Mouse (Mus musculus): Measurements from ENCODE around the gene Gm49425. TPM values are rescaled to one million over a fixed set of nuclear protein-coding genes. Genes with fewer than 3 reads are reported as not detected.
A peak's percentile ranks its signal among the peaks of the same experiment; 100 is the strongest.
"Not testable (repeated sequence)": the region's sequence is repeated elsewhere in the genome, so short reads cannot be mapped to it uniquely, and the experiment has no call there.

Gene Gm49425
- total RNA-seq (2021) = not detected
- long read RNA-seq, experiment 1 = 0 reads
- long read RNA-seq, experiment 2 = 0 reads

- H3K4me3 ChIP-seq; DNase-seq; H3K27ac ChIP-seq; intact Hi-C loops (cut with DNase I): not testable (repeated sequence)
These were observed at the start of gene Gm49425 for GRCm38 (mm10) chr15:101517161-101517560. Gm49425 (minus strand) TSS chr15:101517261.

DNA sequence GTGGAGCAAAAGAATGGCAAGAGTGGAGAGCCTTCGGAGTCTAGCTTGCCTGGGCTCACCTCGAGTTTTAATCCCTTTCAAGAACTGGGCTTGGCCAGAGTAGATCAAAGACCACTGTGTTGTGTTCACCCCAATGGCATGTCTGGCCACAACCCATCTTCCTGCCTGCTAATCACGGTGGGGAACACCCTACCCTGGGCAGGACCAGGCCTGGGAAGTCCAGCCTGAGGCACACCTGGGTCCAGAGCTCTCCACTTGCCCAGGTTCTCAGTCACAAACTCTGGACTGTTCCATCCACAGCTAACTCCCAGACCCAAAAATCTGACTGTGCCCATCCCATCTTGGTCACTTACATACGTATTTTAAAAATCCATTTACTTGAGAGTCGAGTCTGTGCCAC, 45.8 kb upstream of the Gm49425 start, which contains the start of gene Krt90:
Gene Krt90, minus strand, starts transcription at position 101 of the 400 bp plus-strand sequence.
- TF ChIP-seq CTCF (IDR thresholded peaks at IDR 0.05) = no peak
- intact Hi-C loops (cut with DNase I) = no loop called here

GRCm38 (mm10) chr15:101558034-101558646, 41.1 kb upstream of the Gm49425 start:
- no peak for TF ChIP-seq CTCF (IDR thresholded peaks at IDR 0.05)
- no peak for DNase-seq

More for the DNA sequence above, 45.8 kb upstream of the Gm49425 start, which contains the start of gene Krt90:
- H3K4me3 ChIP-seq = no peak within 1 kb of the TSS
- DNase-seq = no peak
- no peak within 1 kb of the TSS for H3K27ac ChIP-seq

DNA sequence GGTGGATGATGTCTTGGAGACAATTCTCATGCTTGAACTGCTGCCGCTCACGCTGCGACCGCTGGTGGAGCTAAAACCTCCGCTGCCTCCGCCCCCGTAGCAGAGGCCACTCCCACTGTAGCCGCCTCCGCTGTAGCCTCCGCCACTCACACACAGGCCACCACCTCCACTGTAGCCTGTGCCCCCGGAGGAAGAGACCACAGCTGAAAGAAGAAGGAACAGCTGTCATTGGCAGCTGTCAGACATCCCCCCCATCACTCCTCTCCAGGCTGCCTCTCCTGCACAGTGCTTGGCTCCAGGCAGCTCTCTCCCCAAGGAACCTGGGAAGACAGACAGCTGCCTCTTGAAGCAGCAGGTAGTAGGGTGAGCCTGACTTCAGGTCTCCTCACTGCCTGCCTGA, 36.1 kb upstream of the Gm49425 start:
- Histone ChIP-seq H3K27ac (no peak overlapping the region), H3K4me3 (no peak overlapping the region)
- DNase-seq = peak; percentile 31
- TF ChIP-seq CTCF (IDR thresholded peaks at IDR 0.05) = no peak
- intact Hi-C loops (cut with DNase I) = no loop called here

More at GRCm38 (mm10) chr15:101558034-101558646, 41.1 kb upstream of the Gm49425 start:
- no peak overlapping the region for H3K27ac ChIP-seq
- no peak overlapping the region for H3K4me3 ChIP-seq
- intact Hi-C loops (cut with DNase I) = no loop called here

- TF ChIP-seq CTCF (IDR thresholded peaks at IDR 0.05) = no peak
- Histone ChIP-seq H3K4me3 (no peak overlapping the region), H3K27ac (no peak overlapping the region)
- intact Hi-C loops (cut with DNase I) = no loop called here
- DNase-seq = no peak
These were observed 35.1 kb upstream of the Gm49425 start for GRCm38 (mm10) chr15:101552188-101552587.

DNA sequence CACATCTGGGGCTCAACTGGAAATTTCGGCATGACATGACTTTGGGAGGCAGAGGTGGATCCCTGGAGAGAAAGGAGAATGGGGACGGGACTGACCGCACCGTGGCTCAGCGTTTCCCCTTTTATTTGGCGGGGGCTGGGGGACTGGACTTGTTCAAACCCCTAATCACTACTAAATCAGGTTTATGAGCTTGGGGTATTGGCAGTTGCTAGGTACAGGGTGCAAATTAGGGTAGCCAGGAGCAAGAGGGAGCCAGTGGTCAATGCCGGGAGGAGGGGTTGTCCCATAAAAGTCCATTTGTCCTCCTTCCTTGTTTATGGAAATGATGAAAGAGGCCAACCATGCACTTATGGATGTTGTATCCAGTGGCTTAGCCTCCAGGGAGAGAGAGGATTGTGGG, 33.5 kb upstream of the Gm49425 start, which contains the start of gene Krt82:
Gene Krt82, minus strand, starts transcription at position 101 of the 400 bp plus-strand sequence.
- TF ChIP-seq CTCF (IDR thresholded peaks at IDR 0.05) = no peak
- DNase-seq = no peak
- no peak within 1 kb of the TSS for H3K27ac ChIP-seq
- intact Hi-C loops (cut with DNase I) = no loop called here
- H3K4me3 ChIP-seq = no peak within 1 kb of the TSS

DNA sequence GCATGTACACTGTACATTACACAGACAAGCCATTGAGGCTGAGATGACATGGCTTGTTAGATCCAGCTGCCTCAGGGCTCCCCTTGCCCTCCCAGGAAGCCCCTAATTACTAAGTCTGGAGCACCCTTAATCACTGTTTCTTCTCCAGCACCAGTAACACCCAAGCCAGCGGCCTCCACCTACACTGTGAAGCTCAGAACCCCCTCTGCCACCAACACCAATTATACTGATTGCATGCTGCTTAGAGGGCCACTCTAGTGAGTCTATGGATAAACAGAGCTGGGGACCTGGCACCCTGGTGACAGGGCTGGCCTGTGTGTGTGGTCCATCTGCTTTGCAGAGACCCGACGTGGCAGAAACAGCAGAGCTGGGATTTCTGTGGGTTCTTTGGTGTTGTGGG, 27.4 kb upstream of the Gm49425 start:
- Histone ChIP-seq H3K27ac (no peak overlapping the region), H3K4me3 (no peak overlapping the region)
- DNase-seq = no peak
- intact Hi-C loops (cut with DNase I) = no loop called here
- no peak for TF ChIP-seq CTCF (IDR thresholded peaks at IDR 0.05)

DNA sequence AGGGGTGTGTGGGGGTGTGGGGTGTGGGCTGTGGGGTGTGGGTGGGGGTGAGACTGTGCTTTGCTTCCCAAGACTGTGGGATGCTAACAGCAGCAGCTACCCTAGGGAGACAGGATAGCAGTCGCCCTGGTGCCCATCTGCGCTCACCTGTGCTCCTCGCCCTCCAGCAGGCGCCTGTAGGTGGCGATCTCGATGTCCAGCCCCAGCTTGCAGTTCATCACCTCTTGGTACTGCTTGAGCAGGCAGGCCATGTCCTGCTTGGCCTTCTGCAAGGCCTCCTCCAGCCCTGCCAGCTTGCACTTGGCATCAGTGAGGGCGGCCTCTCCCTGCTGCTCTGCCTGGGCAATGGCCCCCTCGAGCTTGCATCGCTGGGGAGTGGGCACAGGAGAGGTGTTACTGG, 25.5 kb upstream of the Gm49425 start:
- no peak for DNase-seq
- TF ChIP-seq CTCF (IDR thresholded peaks at IDR 0.05) = no peak
- Histone ChIP-seq H3K27ac (no peak overlapping the region), H3K4me3 (no peak overlapping the region)
- intact Hi-C loops (cut with DNase I) = no loop called here

DNA sequence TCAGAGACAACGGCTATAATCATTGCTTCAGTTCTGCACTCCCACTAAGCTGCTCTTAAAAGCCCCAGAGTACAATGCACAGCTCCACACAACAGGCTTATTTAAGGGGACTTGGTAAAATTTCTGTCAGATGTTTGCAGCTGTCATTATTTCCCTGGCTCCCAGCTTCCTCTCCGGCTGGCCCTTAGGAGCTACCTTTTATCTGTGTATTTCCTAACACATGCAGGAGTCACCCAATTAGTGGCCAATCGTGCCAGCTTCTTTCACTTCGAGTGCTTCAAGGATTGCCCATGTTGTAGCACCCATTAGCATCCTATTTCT, 21.5 kb upstream of the Gm49425 start:
- no peak for DNase-seq

GRCm38 (mm10) chr15:101537864-101538579, 21.0 kb upstream of the Gm49425 start:
- intact Hi-C loops (cut with DNase I) = no loop called here
- Histone ChIP-seq H3K27ac (no peak overlapping the region), H3K4me3 (no peak overlapping the region)
- peak; percentile 13; the same call in 1 of the 2 replicates for TF ChIP-seq CTCF (IDR thresholded peaks at IDR 0.05)
- DNase-seq = no peak

More for the DNA sequence above, 21.5 kb upstream of the Gm49425 start:
- intact Hi-C loops (cut with DNase I) = no loop called here
- H3K27ac ChIP-seq = no peak overlapping the region
- H3K4me3 ChIP-seq = no peak overlapping the region
- TF ChIP-seq CTCF (IDR thresholded peaks at IDR 0.05) = no peak

- intact Hi-C loops (cut with DNase I) = no loop called here
- Histone ChIP-seq H3K4me3 (no peak overlapping the region), H3K27ac (no peak overlapping the region)
- TF ChIP-seq CTCF (IDR thresholded peaks at IDR 0.05) = no peak
- DNase-seq = no peak
These were observed 19.2 kb upstream of the Gm49425 start for GRCm38 (mm10) chr15:101536054-101536850.

GRCm38 (mm10) chr15:101532720-101533119, 15.7 kb upstream of the Gm49425 start, which contains the start of gene Krt84:
Krt84 (minus strand) TSS chr15:101532820.
- intact Hi-C loops (cut with DNase I) = no loop called here
- no peak for DNase-seq
- no peak for TF ChIP-seq CTCF (IDR thresholded peaks at IDR 0.05)
- Histone ChIP-seq H3K4me3 (no peak within 1 kb of the TSS), H3K27ac (no peak within 1 kb of the TSS)
